Mouse (Mus musculus) midbrain, embryonic 11.5 days (tissue): Measurements from ENCODE around the gene B020011L13Rik. TPM values are rescaled to one million over a fixed set of nuclear protein-coding genes. Genes with fewer than 3 reads are reported as not detected.
"Not testable (repeated sequence)": the region's sequence is repeated elsewhere in the genome, so short reads cannot be mapped to it uniquely, and the experiment has no call there.

Experiments used
- ATAC-seq: fragments of 200-750 bp; cut with Nextera tagmentation; 2 replicates; pipeline ENCODE4 v1.8.0; 2017; ENCODE audit warnings: moderate TSS enrichment, moderate library complexity; ENCODE audit not compliant: low FRiP score
- DNase-seq: peaks from one replicate; pipeline ENCODE4 v3.0.0; 2015; ENCODE audit warnings: low spot score; ENCODE audit errors: missing footprints
- H3K27ac ChIP-seq: fragments of 300-500 bp; sonication (generic); 2 replicates; pipeline ENCODE4 v1.5.1; 2014; ENCODE audit warnings: low read depth, low read length
- H3K27me3 ChIP-seq: fragments of 300-500 bp; sonication (generic); 2 replicates; pipeline ENCODE4 v1.6.1; 2014; ENCODE audit warnings: mild to moderate bottlenecking, low read length, moderate library complexity, mixed read lengths; ENCODE audit not compliant: control insufficient read depth, insufficient read depth
- H3K36me3 ChIP-seq: fragments of 300-500 bp; sonication (generic); 2 replicates; pipeline ENCODE4 v1.6.1; 2014; ENCODE audit warnings: mild to moderate bottlenecking, low read length, moderate library complexity, mixed read lengths; ENCODE audit not compliant: control insufficient read depth, insufficient read depth
- H3K4me1 ChIP-seq: fragments of 300-500 bp; sonication (generic); 2 replicates; pipeline ENCODE4 v1.6.1; 2014; ENCODE audit warnings: low read length; ENCODE audit not compliant: control insufficient read depth, insufficient read depth
- H3K4me2 ChIP-seq: fragments of 300-500 bp; sonication (generic); 2 replicates; pipeline ENCODE4 v1.6.1; 2014; ENCODE audit warnings: mild to moderate bottlenecking, moderate library complexity
- H3K4me3 ChIP-seq: fragments of 300-500 bp; sonication (generic); 2 replicates; pipeline ENCODE4 v1.5.1; 2014; ENCODE audit warnings: low read depth, low read length
- H3K9ac ChIP-seq: fragments of 300-500 bp; sonication (generic); 2 replicates; pipeline ENCODE4 v1.6.1; 2014; ENCODE audit warnings: low read length
- H3K9me3 ChIP-seq: fragments of 300-500 bp; sonication (generic); 2 replicates; pipeline ENCODE4 v1.6.1; 2016; ENCODE audit warnings: low read length; ENCODE audit not compliant: control insufficient read depth
- WGBS: fragments of 180-500 bp; shearing (Covaris S2); extraction: QIAGEN DNeasy Blood & Tissue Kit; methylation state at CpG from one replicate; pipeline ENCODE4 v1.1.7; 2014; 5-methylcytosine and 5-hydroxymethylcytosine counted together
- polyA plus RNA-seq: library from polyadenylated mRNA; unstranded; fragments of >200 nt; fragmentation: Nextera tagmentation; extraction: Ambion mirVana; gene quantifications from 2 replicates; pipeline ENCODE4 v1.2.1, GENCODE M21; 2014

The B020011L13Rik gene
- polyA plus RNA-seq = not detected in 2 replicates

- H3K9me3 ChIP-seq, H3K27ac ChIP-seq, ATAC-seq, H3K36me3 ChIP-seq, H3K4me2 ChIP-seq, H3K27me3 ChIP-seq, H3K4me3 ChIP-seq, DNase-seq, H3K9ac ChIP-seq, H3K4me1 ChIP-seq: not testable (repeated sequence)
- 73% methylated on average over 3 of the region's 3 CpGs for WGBS
Measured at GRCm38 (mm10) chr1:117780833-117781232, at the start of gene B020011L13Rik. Gene B020011L13Rik (plus strand): TSS chr1:117781133.

GRCm38 (mm10) chr1:117816271-117816670 is 35.3 kb downstream of the B020011L13Rik start:
- not testable (repeated sequence) for H3K9ac ChIP-seq, H3K27me3 ChIP-seq, ATAC-seq, H3K4me1 ChIP-seq, H3K27ac ChIP-seq, H3K9me3 ChIP-seq, H3K4me3 ChIP-seq, DNase-seq, H3K4me2 ChIP-seq, H3K36me3 ChIP-seq

GRCm38 (mm10) chr1:117829781-117830180 is 48.8 kb downstream of the B020011L13Rik start, which contains the start of gene Gm28360:
Gene Gm28360 (plus strand): TSS chr1:117830081.
- H3K27me3 ChIP-seq, H3K4me1 ChIP-seq, H3K36me3 ChIP-seq, H3K4me3 ChIP-seq, H3K27ac ChIP-seq, H3K4me2 ChIP-seq, ATAC-seq, DNase-seq, H3K9ac ChIP-seq, H3K9me3 ChIP-seq: not testable (repeated sequence)
- WGBS = 72% methylated on average over 5 of the region's 5 CpGs

GRCm38 (mm10) chr1:117851718-117852117 is 70.8 kb downstream of the B020011L13Rik start:
- not testable (repeated sequence) for H3K9ac ChIP-seq, H3K4me3 ChIP-seq, H3K4me2 ChIP-seq, H3K27me3 ChIP-seq, H3K36me3 ChIP-seq, DNase-seq, H3K9me3 ChIP-seq, H3K4me1 ChIP-seq, ATAC-seq, H3K27ac ChIP-seq
- WGBS = 85% methylated on average over 3 of the region's 3 CpGs

Other genes with a start within 250 kb of the B020011L13Rik start
- gene Gm28363, start 84.0 kb upstream of the B020011L13Rik start, polyA plus RNA-seq = not detected in 2 replicates
- gene Gm28360, start 48.9 kb downstream of the B020011L13Rik start, polyA plus RNA-seq = not detected in 2 replicates
- not detected in 2 replicates for gene Gm28168, start 146.9 kb downstream of the B020011L13Rik start, polyA plus RNA-seq
- gene Gm7145, start 184.8 kb downstream of the B020011L13Rik start, polyA plus RNA-seq = not detected in 2 replicates